Mouse (Mus musculus) ovary, adult 2 months (tissue): ENCODE data around the gene Hrnr. TPM values are rescaled to one million over a fixed set of nuclear protein-coding genes. Genes with fewer than 3 reads are reported as not detected.

Source experiments
- polyA plus RNA-seq: library from polyadenylated mRNA; depleted of rRNA; stranded (reverse); fragments of >200 nt; gene quantifications from 2 replicates; pipeline ENCODE4 v1.2.3, GENCODE M21; 2012; rRNA removed

The Hrnr gene
- polyA plus RNA-seq, result not detected in 2 replicates

GRCm38 (mm10) chr3:93319449-93319848, at the start of gene Hrnr:
Gene Hrnr, plus strand, starts transcription at chr3:93319749.

DNA sequence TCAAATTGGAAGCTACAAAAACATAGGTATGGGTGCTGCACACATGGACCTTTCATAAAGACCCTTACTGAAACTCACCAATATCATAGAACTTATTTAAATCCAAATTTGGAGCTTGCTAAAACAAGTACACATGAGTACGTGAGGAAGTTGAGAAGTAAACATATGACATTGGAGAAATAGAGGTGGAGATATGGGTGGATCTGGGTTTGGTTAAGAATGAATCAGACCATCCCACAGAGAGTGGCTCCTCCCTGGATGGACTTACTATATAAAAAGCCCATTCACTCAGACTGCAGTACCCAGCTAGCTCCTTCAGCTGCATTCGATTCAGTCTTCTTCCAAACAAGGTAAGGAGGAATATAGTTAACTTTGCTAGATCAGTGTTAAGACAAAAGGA, 46.3 kb upstream of the Hrnr start, which contains the start of gene Flg:
Gene Flg (plus strand): TSS at position 301 of the 400 bp plus-strand sequence.

Other genes starting within 250 kb of the Hrnr start
- gene Crnn, start 175.0 kb upstream of the Hrnr start, polyA plus RNA-seq, result not detected in 2 replicates
- not detected in 2 replicates for gene Flg2, start 122.5 kb upstream of the Hrnr start, polyA plus RNA-seq
- 0.03 TPM in 1 of 2 replicates, not detected in the other for gene Flg, start 46.2 kb upstream of the Hrnr start, polyA plus RNA-seq
- gene Rptn, start 74.0 kb downstream of the Hrnr start, polyA plus RNA-seq, result not detected in 2 replicates
- 0.08 and 0.15 TPM in 2 replicates for gene Tchh, start 122.6 kb downstream of the Hrnr start, polyA plus RNA-seq
- not detected in 2 replicates for gene Tchhl1, start 149.0 kb downstream of the Hrnr start, polyA plus RNA-seq
- gene S100a11, start 200.7 kb downstream of the Hrnr start, polyA plus RNA-seq, result 39.5 and 106 TPM in 2 replicates
- gene S100a10, start 235.3 kb downstream of the Hrnr start, polyA plus RNA-seq, result 48.0 and 49.3 TPM in 2 replicates